Mouse (Mus musculus) brain, embryonic 18.5 days (tissue): ENCODE results near the gene Rab21.

ENCODE experiments used
- DNase-seq: peaks from one replicate; pipeline ENCODE4 v3.0.0-alpha.2; 2012; ENCODE audit warnings: low read depth, low spot score

Rab21 gene

GRCm38 (mm10) chr10:115315473-115316171, at the start of gene Rab21:
Gene Rab21 (minus strand): TSS chr10:115315594.
- peak; percentile 78 for DNase-seq

- no peak for DNase-seq
These were observed 47.8 kb upstream of the Rab21 start for GRCm38 (mm10) chr10:115363151-115363550.

GRCm38 (mm10) chr10:115362623-115362964, 47.2 kb upstream of the Rab21 start:
- no peak for DNase-seq

- peak; percentile 88 for DNase-seq
These were observed 46.6 kb upstream of the Rab21 start, which contains the start of gene Tmem19 for GRCm38 (mm10) chr10:115361840-115362622. Gene Tmem19 (minus strand): TSS chr10:115362501.

GRCm38 (mm10) chr10:115359066-115359465, 43.7 kb upstream of the Rab21 start:
- no peak for DNase-seq

- no peak for DNase-seq
These were observed 43.0 kb upstream of the Rab21 start for GRCm38 (mm10) chr10:115358216-115358919.

GRCm38 (mm10) chr10:115356106-115356505, 40.7 kb upstream of the Rab21 start:
- no peak for DNase-seq

- DNase-seq, result no peak
These were observed 39.6 kb upstream of the Rab21 start for GRCm38 (mm10) chr10:115355016-115355415.

- DNase-seq, result no peak
These were observed 39.2 kb upstream of the Rab21 start for GRCm38 (mm10) chr10:115354553-115354952.

- no peak for DNase-seq
These were observed 35.5 kb upstream of the Rab21 start for GRCm38 (mm10) chr10:115350810-115351397.

GRCm38 (mm10) chr10:115349509-115349908, 34.1 kb upstream of the Rab21 start:
- no peak for DNase-seq

- DNase-seq, result no peak
These were observed 33.6 kb upstream of the Rab21 start for GRCm38 (mm10) chr10:115349029-115349428.

- DNase-seq, result no peak
These were observed 32.7 kb upstream of the Rab21 start for GRCm38 (mm10) chr10:115348131-115348530.

- no peak for DNase-seq
These were observed 31.1 kb upstream of the Rab21 start for GRCm38 (mm10) chr10:115346444-115346843.

- DNase-seq, result no peak
These were observed 27.5 kb upstream of the Rab21 start for GRCm38 (mm10) chr10:115342771-115343425.

GRCm38 (mm10) chr10:115339820-115340328, 24.5 kb upstream of the Rab21 start:
- DNase-seq, result no peak

GRCm38 (mm10) chr10:115336901-115337300, 21.5 kb upstream of the Rab21 start:
- DNase-seq, result no peak

GRCm38 (mm10) chr10:115333528-115333927, 18.1 kb upstream of the Rab21 start:
- no peak for DNase-seq

- no peak for DNase-seq
These were observed 17.6 kb upstream of the Rab21 start for GRCm38 (mm10) chr10:115332997-115333396.

GRCm38 (mm10) chr10:115332420-115332952, 17.1 kb upstream of the Rab21 start:
- no peak for DNase-seq

GRCm38 (mm10) chr10:115329010-115329530, 13.7 kb upstream of the Rab21 start:
- no peak for DNase-seq
